Mouse (Mus musculus) CH12F3 (cell line): ENCODE measurements around the gene Cbarp.

Source experiments
- in situ Hi-C: fragments of 300-500 bp; cut with MboI; formaldehyde crosslinking; loops from 2 replicates; pipeline ENCODE4 v1.14.3; 2020; ENCODE audit warnings: low sequenced_read_pairs

Cbarp gene

GRCm38 (mm10) chr10:80140666-80141035 lies at the start of gene Cbarp:
TSS of gene Cbarp (minus strand) at chr10:80140835.
- in situ Hi-C loops: loop anchor here (10.0 kb wide), 1 partner anchor 156 kb away; the partner anchor contains the start of genes Cnn2 and Tmem259

- in situ Hi-C loops: no loop called here
Observed at GRCm38 (mm10) chr10:80189999-80190398, 49.4 kb upstream of the Cbarp start.

GRCm38 (mm10) chr10:80188453-80189024 lies 47.9 kb upstream of the Cbarp start:
- in situ Hi-C loops: no loop called here

GRCm38 (mm10) chr10:80187739-80188138 lies 47.1 kb upstream of the Cbarp start:
- in situ Hi-C loops: no loop called here

- in situ Hi-C loops: no loop called here
Observed at GRCm38 (mm10) chr10:80186649-80187048, 46.0 kb upstream of the Cbarp start.

GRCm38 (mm10) chr10:80182547-80182946 lies 41.9 kb upstream of the Cbarp start:
- in situ Hi-C loops: no loop called here

- in situ Hi-C loops: no loop called here
Observed at GRCm38 (mm10) chr10:80180823-80181222, 40.2 kb upstream of the Cbarp start.

GRCm38 (mm10) chr10:80180288-80180687 lies 39.7 kb upstream of the Cbarp start:
- in situ Hi-C loops: no loop called here

- in situ Hi-C loops: loop anchor here (5.0 kb wide), 1 partner anchor 68 kb away; the partner anchor contains the start of gene Ndufs7
Observed at GRCm38 (mm10) chr10:80179068-80180051, 38.7 kb upstream of the Cbarp start, which contains the start of gene Efna2. TSS of gene Efna2 (plus strand) at chr10:80179482.

GRCm38 (mm10) chr10:80177441-80178279 lies 37.0 kb upstream of the Cbarp start:
- in situ Hi-C loops: loop anchor here (5.0 kb wide), 1 partner anchor 70 kb away; the partner anchor contains the start of gene Ndufs7

GRCm38 (mm10) chr10:80176270-80176834 lies 35.7 kb upstream of the Cbarp start:
- in situ Hi-C loops: loop anchor here (5.0 kb wide), 1 partner anchor 71 kb away; the partner anchor contains the start of gene Ndufs7

- in situ Hi-C loops: loop anchor here (5.0 kb wide), 1 partner anchor 72 kb away; the partner anchor contains the start of gene Ndufs7
Observed at GRCm38 (mm10) chr10:80175536-80176269, 35.1 kb upstream of the Cbarp start.

GRCm38 (mm10) chr10:80174705-80175104 lies 34.1 kb upstream of the Cbarp start:
- in situ Hi-C loops: loop anchor here (5.0 kb wide), 1 partner anchor 73 kb away; the partner anchor contains the start of gene Ndufs7

- in situ Hi-C loops: no loop called here
Observed at GRCm38 (mm10) chr10:80173955-80174640, 33.5 kb upstream of the Cbarp start.

GRCm38 (mm10) chr10:80173358-80173757 lies 32.7 kb upstream of the Cbarp start:
- in situ Hi-C loops: no loop called here

- in situ Hi-C loops: no loop called here
Observed at GRCm38 (mm10) chr10:80172527-80173292, 32.1 kb upstream of the Cbarp start, which contains the start of gene 1600002K03Rik. TSS of gene 1600002K03Rik (plus strand) at chr10:80172944.

- in situ Hi-C loops: no loop called here
Observed at GRCm38 (mm10) chr10:80171760-80172526, 31.3 kb upstream of the Cbarp start.
